Mouse (Mus musculus) left cerebral cortex, adult 11 months (tissue): Measurements from ENCODE around the gene Ctu1.
"Not testable (repeated sequence)": the region's sequence is repeated elsewhere in the genome, so short reads cannot be mapped to it uniquely, and the experiment has no call there.

Source experiments
- DNase-seq: peaks from one replicate; pipeline ENCODE4 v3.0.0; 2022; ENCODE audit warnings: low spot score

Ctu1 gene

GRCm38 (mm10) chr7:43671809-43672580 lies at the start of gene Ctu1:
Gene Ctu1, plus strand, starts transcription at chr7:43672016.
- peak; percentile 92 for DNase-seq

- DNase-seq: no peak
Measured at GRCm38 (mm10) chr7:43622927-43623326, 48.9 kb upstream of the Ctu1 start.

- no peak for DNase-seq
Measured at GRCm38 (mm10) chr7:43623819-43624218, 48.0 kb upstream of the Ctu1 start.

- DNase-seq: no peak
Measured at GRCm38 (mm10) chr7:43625065-43625464, 46.8 kb upstream of the Ctu1 start.

GRCm38 (mm10) chr7:43625794-43626422 lies 45.9 kb upstream of the Ctu1 start:
- no peak for DNase-seq

GRCm38 (mm10) chr7:43633940-43634339 lies 37.9 kb upstream of the Ctu1 start:
- no peak for DNase-seq

GRCm38 (mm10) chr7:43634500-43634899 lies 37.3 kb upstream of the Ctu1 start, which contains the start of gene Ceacam18:
Gene Ceacam18, plus strand, starts transcription at chr7:43634707.
- no peak for DNase-seq

- no peak for DNase-seq
Measured at GRCm38 (mm10) chr7:43636194-43636593, 35.6 kb upstream of the Ctu1 start.

- no peak for DNase-seq
Measured at GRCm38 (mm10) chr7:43637118-43637517, 34.7 kb upstream of the Ctu1 start.

- no peak for DNase-seq
Measured at GRCm38 (mm10) chr7:43642587-43642986, 29.2 kb upstream of the Ctu1 start.

- no peak for DNase-seq
Measured at GRCm38 (mm10) chr7:43643046-43643652, 28.7 kb upstream of the Ctu1 start.

GRCm38 (mm10) chr7:43652683-43653082 lies 19.1 kb upstream of the Ctu1 start:
- no peak for DNase-seq

- no peak for DNase-seq
Measured at GRCm38 (mm10) chr7:43654519-43654918, 17.3 kb upstream of the Ctu1 start.

- no peak for DNase-seq
Measured at GRCm38 (mm10) chr7:43656232-43656631, 15.6 kb upstream of the Ctu1 start.

- no peak for DNase-seq
Measured at GRCm38 (mm10) chr7:43660002-43660401, 11.8 kb upstream of the Ctu1 start, which contains the start of gene Siglece. Gene Siglece, minus strand, starts transcription at chr7:43660161.

GRCm38 (mm10) chr7:43662804-43663203 lies 9.0 kb upstream of the Ctu1 start:
- no peak for DNase-seq

- not testable (repeated sequence) for DNase-seq
Measured at GRCm38 (mm10) chr7:43667221-43667620, 4.6 kb upstream of the Ctu1 start.

GRCm38 (mm10) chr7:43668582-43668981 lies 3.2 kb upstream of the Ctu1 start:
- no peak for DNase-seq

- no peak for DNase-seq
Measured at GRCm38 (mm10) chr7:43671064-43671808, 580 bp upstream of the Ctu1 start.

GRCm38 (mm10) chr7:43672581-43673260 lies 905 bp downstream of the Ctu1 start:
- no peak for DNase-seq

- no peak for DNase-seq
Measured at GRCm38 (mm10) chr7:43675091-43675490, 3.3 kb downstream of the Ctu1 start.

GRCm38 (mm10) chr7:43678517-43678916 lies 6.7 kb downstream of the Ctu1 start:
- DNase-seq: no peak
